9 mouse cellular contexts compared by ENCODE assay signal in the genomic region with DNA sequence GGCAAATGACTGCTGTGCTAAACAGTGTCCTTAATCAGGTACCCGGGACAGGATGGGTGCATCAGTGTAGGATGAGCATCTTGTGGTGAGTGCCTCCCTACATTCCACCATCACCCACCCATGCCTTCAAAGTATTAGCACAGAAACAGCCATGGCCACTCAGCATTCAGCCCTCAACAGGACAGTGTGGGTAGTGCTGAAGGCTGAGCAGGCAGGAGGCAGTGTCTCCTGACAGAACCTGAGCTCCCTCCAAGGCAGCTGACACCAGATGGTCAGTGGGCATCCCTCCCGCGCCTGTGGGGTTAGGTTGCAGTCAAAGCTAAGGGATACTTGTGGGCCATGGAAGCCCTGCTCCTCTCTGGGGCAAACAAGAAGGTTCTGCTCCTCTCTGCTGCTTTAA.
A peak's percentile ranks its signal among the peaks of the same experiment; 100 is the strongest.
DNase-seq lines count a peak whose midpoint lies in the region; ATAC-seq and TF ChIP-seq lines count a peak whose summit lies in the region.
"Had no signal": no experiment of that assay in that cellular context is flagged by ENCODE, and none has a peak within 500 bp of the region (broad histone marks: within the 10 kb centered on the region; RNA-seq: fewer than 3 reads in every experiment).

No protein-coding gene starts in this region.

- no peak overlapping the region for H3K9ac ChIP-seq in kidney, postnatal 0 days (ENCODE audit: low read depth, low read length)
- H3K9ac ChIP-seq: stomach, embryonic 15.5 days had no signal

- no peak overlapping the region for H3K27ac ChIP-seq in kidney, postnatal 0 days
- H3K27ac ChIP-seq: stomach, embryonic 15.5 days had no signal

- peak; percentile 85 for ATAC-seq in kidney, postnatal 0 days (replicated peaks; ENCODE audit: low FRiP score, low read depth)

- H3K36me3 ChIP-seq in kidney, postnatal 0 days (ENCODE audit: insufficient read depth, low read length): peaks cover 32% of the 10 kb centered on the region

- H3K27me3 ChIP-seq in kidney, postnatal 0 days (ENCODE audit: insufficient read depth, low read length): no peaks in the 10 kb centered on the region
- H3K27me3 ChIP-seq: stomach, embryonic 15.5 days had no signal

- TF ChIP-seq CTCF in kidney, postnatal 0 days (IDR thresholded peaks at IDR 0.05; ENCODE audit: low read depth): peak; percentile 50

- DNase-seq in kidney, postnatal 0 days (ENCODE audit: low spot score): peak; percentile 79
- no peak for DNase-seq in kidney, postnatal 25 days
- DNase-seq in cerebellum, adult 11-12 months: peak; percentile 95
- peak; percentile 21 for DNase-seq in embryo, embryonic 10.5 days (ENCODE audit: low spot score)
- DNase-seq in heart, postnatal 4 days: peak; percentile 25
- no peak for DNase-seq in spleen, postnatal 4 days (ENCODE audit: low spot score in 2 of 2)
- DNase-seq in natural killer cell, adult 2 months (ENCODE audit: low spot score in 2 of 2): no peak
- DNase-seq in frontal cortex, postnatal 14 days (ENCODE audit: low spot score in 2 of 2): no peak

- WGBS in kidney, postnatal 0 days: 36% methylated on average over 3 of the region's 3 CpGs

- no peak overlapping the region for H3K4me2 ChIP-seq in kidney, postnatal 0 days (ENCODE audit: low read length)
- H3K4me2 ChIP-seq: stomach, embryonic 15.5 days had no signal

- no peaks in the 10 kb centered on the region for H3K9me3 ChIP-seq in kidney, postnatal 0 days (replicated peaks; ENCODE audit: low read length)
- H3K9me3 ChIP-seq: stomach, embryonic 15.5 days had no signal

- H3K4me3 ChIP-seq in kidney, postnatal 0 days (replicated peaks; ENCODE audit: low read depth, low read length): no peak overlapping the region
- H3K4me3 ChIP-seq: stomach, embryonic 15.5 days had no signal

- H3K4me1 ChIP-seq in kidney, postnatal 0 days (replicated peaks; ENCODE audit: insufficient read depth, low read length): 0 out of 2 replicates have a peak, but pooled peaks cover 2% of the 10 kb centered on the region
- H3K4me1 ChIP-seq: stomach, embryonic 15.5 days had no signal

Comparison
In these comparisons a context has a peak if more than half of its experiments do, and no peak if none do; other contexts are left out.
1. DNase-seq: peak in kidney, postnatal 0 days (single experiment), cerebellum, adult 11-12 months (single experiment), embryo, embryonic 10.5 days (single experiment) and heart, postnatal 4 days (single experiment); none in kidney, postnatal 25 days (0 of 2), spleen, postnatal 4 days (0 of 2), natural killer cell, adult 2 months (0 of 2) and frontal cortex, postnatal 14 days (0 of 2).